Mouse (Mus musculus) left cerebral cortex, adult 11 months (tissue): ENCODE measurements around the gene 1700020A23Rik.

Experiments
- DNase-seq: peaks from one replicate; pipeline ENCODE4 v3.0.0; 2022; ENCODE audit warnings: low spot score

1700020A23Rik gene

DNA sequence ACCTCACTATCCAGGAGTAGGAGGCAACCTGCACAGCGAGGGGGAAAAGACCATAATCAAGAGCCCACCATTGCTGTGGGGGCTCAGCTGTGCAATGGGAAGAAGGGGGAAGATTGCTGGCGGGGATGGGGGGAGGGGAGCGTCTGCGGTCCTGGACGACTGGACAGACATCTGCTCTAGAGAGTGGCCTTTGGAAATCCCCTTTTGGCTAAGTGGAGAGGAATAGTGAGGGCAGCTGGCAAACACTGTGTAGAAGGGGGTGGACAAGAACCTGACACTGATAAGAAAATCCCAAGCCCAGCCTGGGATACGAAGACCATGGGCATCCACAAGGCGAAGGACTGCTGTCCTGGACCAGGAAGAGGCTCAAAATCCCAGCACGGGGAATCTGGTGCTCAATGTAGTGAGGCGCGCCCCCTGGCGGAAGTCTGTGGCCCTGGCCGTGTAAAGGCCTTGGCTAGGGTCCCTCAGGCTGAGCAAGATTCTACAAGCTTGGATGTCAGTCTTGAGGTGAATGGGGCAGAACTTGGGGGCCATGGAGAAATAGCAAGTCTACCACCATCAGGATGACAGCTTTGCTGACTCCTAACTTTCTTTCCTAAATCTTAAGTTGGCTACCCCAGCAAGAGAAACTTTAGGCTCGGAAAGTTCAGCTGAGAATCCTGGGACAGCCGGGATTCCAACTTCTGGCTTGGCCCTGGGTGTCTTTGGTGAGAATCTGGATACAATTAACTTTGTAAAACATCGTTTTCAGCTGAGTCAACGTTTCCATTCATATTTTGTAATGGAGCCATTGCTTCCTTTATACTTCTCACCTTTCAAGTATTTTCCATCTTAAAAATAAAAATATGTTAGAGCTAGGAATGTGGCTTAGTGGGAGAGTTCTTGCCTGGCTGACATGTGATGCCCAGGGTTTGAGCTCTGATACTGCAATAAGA lies 6.8 kb downstream of the 1700020A23Rik start:
- peak; percentile 63 for DNase-seq

DNA sequence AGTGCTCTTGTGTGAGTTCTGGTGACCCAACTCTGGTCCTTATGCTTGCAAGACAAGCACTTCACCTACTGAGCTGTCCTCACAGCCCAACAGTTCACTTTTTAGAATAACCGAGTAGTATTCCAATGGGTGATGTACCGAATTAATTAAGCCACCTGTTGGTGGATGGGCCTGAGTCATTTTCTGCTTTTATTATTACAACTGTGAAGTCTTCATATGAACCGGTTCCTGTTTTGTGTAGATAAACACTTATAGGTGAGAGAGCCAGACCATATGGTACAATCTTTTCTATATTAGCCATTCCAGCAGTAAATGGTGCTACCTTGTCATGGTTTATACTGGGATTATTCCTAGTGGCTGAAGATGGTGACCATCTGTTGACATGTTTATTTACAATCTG lies 7.7 kb downstream of the 1700020A23Rik start:
- DNase-seq: no peak

DNA sequence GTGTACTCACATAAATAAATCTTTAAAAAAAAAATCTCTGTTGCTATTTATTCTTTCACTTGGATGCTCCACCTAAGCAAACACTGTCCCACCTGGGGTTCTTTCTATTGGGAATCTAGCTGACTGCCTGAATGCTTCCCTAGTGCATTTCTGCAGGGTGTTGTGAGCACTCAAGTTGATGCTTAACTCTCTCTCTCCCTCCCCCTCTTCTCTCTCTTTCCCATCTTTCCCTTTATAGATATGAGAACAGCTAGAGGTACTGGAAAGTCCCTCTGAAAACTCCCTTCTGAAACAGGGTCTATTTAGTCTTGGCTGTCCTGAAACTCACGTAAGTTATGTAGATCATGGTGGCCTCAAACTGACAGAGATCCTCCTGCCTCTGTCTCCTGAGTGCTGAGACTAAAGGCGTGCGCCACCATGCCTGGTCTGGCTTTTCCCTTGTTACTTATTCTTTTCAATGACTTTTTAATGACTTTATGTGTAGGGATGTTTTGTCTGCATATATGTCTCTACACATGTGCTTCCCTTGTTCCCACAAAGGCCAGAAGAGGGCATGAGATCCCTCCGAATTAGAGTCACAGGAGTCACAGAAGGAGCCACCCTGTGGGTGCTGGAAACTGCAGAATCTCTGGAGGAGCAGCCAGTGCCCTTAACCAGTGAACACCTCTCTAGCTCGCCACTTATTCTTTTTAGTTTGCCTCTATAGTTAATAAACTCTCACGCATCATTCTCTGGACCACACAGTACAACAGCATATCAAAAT lies 9.2 kb downstream of the 1700020A23Rik start:
- DNase-seq: no peak

DNA sequence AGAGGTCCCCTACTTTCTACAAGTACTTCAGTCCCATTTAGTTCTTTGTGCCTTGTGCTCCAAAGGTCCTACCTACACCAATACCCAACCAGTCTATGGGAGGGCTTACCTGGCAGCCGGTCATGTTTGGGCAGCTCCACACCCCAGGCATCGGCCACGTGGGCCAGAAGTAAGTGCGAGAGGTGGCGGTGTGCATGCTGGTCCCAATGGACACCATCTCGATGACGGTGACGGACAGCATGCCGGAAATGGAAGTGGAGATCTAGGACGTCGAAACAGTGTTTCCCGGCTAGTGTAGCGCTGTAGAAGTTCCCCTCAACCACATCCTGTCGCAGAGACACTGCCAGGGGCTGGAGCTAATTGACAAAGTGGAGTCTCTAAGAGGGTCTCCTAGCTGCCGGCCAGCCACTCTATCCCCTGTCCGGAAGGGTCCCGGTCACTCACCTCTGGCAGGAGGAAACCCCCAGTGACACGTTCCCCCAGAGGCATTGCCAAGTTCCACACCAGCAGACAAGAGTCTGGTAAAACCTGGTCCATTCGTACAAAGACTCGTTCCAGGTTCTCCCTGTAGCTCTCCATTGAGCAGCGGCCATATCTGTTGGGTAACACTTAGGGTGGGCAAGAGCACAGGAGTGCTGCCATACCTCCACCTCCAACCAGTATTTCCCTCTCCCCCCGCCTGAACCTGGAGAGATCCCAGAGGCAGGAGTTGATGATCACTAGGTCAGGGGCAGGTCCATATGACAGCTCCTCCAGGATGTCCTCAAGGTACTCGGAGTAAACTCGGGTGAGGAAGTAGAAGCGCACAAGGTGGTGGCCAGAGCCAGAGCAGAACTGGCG lies 16.9 kb downstream of the 1700020A23Rik start:
- DNase-seq: no peak

DNA sequence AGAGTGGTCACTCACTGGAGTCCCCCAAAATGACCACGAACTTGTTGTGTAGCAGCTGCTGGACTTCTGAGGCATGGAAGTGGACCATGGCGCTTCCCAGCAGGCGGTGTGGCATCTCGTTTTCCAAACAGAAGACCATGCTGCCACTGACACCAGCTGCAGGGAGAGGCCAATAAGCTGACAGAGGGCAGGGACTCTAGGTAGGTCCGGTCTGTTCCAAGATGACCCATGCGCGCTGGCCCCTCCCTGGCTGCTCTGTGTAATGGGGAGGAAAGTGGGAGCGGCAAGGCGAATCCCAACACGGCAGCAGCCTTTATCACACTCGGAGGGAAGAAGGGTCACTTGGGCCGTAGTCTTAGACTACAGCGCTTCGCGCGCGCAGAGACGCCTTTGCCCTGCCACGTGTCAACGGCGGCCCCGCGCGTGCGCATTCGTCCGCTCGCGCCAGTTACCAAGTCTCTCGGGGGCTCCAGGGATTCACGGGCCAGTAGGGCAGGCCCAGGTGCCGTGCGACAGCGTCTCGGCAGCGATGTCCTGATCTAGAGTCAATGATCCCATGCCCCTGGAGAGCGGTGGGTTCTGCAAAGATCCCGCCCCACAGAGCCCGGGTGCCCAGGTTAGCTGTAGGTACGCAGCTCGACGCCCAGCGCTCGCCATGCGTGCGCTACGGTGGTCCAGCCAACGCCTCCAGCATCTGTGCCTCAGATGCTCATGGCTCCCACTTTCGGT lies 18.5 kb downstream of the 1700020A23Rik start:
- DNase-seq: peak; percentile 76

DNA sequence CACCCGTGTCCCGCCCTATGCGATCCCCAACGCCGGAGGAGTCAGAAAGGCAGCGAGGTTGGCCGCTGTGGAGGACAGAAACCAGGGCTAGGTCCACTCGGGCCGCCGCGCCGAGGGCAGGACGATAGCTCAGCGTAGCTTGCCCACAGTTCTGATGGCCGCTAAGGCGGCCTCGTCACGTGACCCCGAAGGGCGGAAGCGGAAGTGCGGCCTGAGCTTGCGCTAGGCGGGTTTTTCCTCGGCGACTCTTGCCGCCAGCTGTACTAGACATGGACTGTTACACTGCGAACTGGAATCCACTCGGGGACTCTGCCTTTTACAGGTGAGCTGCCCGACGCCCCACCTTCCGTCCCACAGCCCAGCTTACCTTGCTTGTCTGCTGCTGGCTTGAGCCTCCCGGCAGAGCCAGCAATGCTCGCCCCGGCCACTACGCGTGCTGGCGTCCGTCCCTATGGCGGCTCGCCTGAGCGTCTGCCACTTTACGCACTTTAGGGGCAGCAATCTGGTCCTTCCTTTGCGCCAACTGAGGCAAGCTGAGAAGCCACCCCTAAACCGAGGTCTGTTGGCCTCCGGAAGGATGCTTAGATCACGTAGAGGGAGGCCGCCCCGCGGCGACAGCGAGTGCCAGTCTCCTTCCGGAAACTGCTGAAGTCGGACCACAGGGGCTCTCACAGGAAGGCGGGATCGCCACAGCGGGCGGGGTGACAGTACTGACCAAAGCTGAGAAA lies 19.2 kb downstream of the 1700020A23Rik start, which contains the start of the genes Vps16 and Pced1a:
Gene Vps16, plus strand, starts transcription at position 214 of the 728 bp plus-strand sequence.
Gene Pced1a, minus strand, starts transcription at position 576 of the 728 bp plus-strand sequence.
- peak; percentile 89 for DNase-seq

DNA sequence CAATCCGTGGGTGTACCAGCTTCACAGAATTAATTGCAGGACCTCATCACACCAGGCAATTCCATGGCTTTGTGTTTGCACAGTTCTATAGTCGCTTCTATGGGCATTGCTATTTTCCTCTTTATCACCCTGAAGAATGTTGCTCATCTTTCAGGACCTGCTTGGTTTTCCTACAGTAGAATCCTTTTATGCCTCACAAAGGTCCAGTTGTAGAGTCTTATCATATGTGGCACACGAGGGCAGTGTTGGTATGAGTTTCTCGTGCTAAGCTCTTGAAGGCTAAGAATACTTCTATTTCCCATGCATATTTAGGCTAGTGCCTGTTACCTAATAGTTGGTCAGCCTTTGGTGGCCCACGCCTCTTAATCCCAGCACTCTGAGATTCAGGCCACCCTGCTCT lies 20.1 kb downstream of the 1700020A23Rik start:
- no peak for DNase-seq

DNA sequence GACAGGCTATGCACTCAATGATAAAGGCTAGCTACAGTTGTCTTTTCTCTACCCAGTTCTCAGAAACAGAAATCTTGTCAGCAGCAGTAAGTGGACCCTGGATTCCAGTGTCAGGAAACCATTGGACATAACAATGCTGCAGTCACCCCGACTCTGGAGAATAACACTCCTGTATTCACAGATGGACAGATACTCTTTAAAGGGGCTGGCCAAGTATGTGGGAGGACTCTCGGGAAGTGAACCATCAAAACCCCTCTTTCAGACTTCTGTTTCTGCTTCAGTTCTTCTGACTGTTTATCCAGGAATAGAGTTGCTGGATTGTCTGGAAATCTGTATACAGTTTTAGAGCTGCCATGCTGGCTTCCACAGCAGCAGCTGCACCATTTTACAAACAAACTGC lies 24.8 kb downstream of the 1700020A23Rik start:
- DNase-seq: no peak

DNA sequence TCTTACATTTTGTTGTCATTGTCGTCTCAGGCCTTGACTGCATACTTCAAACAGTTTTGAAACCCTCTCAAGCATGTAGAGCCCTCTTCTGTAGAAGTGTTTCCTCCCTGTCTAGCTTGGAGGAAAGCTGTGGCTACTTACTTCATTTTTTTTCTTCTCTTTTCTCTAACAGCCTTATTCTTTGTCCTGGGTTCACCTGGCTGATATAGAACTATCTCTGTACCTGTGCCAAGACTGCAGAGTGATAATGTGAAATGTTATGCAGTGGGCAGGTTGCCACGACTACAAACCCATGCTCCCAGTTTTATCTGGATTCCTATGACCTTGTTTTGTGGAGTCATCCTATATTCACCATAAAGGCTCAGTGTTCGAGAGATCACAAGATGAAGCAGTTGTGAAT lies 25.4 kb downstream of the 1700020A23Rik start:
- DNase-seq: no peak

DNA sequence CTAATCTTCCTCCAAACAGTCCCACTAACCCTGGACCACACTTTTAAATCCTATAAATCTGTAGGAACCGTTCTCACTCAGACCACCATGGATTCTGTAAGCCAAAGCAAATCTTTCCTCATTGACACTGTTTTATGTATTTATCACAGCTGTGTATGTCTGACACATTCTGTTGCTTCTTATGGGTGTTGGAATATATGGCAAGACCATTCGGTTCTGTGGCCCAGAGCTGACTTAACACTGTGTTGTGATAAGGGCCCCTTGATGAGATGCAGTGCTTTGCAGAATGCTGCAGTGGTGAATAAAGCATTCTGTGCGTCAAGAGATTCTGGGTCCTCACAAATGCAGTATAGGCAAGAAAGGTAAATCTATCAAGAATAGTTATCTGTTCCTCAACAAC lies 27.1 kb downstream of the 1700020A23Rik start:
- DNase-seq: no peak

DNA sequence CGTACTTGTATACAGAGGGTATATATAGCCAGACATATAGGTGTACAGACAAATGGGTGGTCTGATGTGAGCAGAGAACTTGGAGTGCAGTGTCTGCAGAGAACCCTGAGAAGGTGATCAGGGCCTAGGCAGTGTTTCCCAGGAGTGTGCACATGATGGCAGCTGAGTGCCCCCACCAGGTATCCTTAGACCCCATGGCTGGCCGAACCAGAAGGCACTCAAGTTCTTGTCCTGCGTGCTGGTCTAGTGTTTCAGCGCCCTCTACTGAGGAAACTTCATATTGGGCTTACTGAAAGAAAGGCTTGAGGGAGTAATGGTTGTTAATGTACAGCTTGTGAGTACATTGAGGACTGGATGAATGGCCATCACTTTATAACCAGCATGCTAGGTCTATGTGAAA lies 28.1 kb downstream of the 1700020A23Rik start:
- DNase-seq: no peak

DNA sequence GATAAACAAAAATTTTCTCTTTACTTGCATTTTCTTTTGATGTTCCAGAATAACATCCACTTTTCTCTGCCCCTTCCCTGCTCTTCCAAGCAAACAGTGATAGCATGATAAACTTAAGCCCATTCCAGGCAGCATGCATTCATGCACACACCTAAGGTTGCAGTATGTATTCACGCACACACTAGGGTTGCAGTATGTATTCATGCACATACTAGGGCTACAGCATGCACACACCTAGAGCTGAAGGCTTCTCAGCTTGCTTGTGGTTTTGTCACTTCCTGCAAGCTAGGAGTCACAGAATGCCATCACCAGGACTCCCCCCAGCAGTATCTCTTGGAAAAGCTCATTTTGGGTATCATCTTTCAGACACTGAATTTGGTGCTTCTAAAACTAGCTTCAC lies 31.7 kb downstream of the 1700020A23Rik start:
- DNase-seq: no peak

DNA sequence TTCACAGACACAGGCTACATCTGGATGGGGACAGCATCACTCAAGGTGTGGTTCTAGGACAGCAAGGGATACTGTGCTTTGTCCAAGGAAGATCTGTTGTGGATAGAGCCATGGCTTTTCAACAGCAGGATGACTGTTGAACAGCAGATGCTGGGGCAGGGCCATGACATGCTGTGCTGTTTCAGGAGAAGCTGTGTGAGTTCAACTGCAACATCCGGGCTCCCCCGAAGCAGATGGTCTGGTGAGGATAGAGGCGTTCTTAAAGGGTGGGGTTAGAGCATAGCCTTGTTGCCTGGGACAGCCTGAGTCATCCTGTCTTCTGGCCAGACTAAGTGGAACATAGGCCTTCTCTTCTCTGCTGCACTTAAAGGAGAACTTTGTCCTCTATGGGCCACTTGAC lies 33.8 kb downstream of the 1700020A23Rik start:
- no peak for DNase-seq

DNA sequence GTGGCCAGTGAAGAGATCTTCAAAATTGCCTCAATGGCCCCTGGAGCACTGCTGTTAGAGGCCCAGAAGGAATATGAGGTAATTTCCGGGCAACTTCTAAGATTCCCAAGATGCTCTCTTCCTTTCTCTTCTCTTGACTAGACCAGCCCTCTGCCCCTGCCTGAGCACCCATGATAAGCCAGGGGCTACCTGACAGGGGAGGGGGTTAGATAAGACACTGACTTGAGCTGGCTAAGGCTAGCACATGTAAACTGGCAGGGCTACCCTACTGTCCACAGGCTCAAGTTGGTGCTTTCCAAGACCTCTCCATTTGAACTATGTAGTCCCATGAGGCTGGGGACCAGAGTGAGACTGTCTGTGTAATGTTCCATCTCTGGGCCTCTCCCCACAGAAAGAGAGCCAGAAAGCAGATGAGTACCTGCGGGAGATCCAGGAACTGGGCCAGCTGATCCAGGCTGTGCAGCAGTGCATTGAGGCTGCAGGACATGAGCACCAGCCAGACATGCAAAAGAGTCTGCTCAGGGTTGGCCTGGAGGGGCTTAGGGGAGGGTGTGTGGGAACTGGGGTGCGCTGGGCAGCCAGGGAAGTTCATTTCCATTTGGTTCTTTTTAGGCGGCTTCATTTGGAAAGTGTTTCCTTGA lies 34.9 kb downstream of the 1700020A23Rik start:
- no peak for DNase-seq

DNA sequence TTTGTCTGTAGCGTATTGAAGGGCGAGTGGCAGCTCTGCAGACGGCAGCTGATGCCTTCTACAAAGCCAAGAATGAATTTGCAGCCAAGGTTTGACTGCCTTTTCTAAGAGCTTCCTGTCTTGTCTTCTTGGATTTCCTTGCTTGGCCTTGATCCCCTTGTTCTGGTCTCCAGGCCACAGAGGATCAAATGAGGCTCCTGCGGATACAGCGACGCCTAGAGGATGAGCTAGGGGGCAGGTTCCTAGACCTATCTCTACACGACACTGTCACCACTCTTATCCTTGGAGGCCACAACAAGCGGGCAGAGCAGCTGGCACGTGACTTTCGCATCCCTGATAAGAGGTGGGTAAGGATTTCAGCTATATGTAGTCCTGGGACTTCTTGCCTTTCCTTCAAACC lies 37.1 kb downstream of the 1700020A23Rik start:
- DNase-seq: no peak

DNA sequence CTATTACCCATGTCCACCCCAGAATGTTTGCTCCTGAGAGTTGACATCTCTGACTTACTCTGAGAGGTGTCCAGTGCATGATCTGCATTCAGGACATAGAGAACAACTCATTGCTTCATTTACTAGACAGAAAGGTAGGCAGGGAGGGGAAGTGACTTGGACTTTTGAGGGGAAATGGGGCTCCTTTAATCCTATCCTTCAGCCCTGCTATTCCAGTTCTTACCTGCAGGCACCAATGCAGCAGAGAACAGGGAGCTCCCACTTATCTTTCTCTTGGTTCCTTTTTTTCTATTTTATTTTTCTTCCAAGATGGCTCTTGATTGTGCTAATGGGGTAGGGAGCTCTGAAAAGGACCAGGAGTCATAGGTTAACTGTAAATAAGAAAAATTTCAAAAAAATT lies 43.4 kb downstream of the 1700020A23Rik start:
- DNase-seq: no peak

DNA sequence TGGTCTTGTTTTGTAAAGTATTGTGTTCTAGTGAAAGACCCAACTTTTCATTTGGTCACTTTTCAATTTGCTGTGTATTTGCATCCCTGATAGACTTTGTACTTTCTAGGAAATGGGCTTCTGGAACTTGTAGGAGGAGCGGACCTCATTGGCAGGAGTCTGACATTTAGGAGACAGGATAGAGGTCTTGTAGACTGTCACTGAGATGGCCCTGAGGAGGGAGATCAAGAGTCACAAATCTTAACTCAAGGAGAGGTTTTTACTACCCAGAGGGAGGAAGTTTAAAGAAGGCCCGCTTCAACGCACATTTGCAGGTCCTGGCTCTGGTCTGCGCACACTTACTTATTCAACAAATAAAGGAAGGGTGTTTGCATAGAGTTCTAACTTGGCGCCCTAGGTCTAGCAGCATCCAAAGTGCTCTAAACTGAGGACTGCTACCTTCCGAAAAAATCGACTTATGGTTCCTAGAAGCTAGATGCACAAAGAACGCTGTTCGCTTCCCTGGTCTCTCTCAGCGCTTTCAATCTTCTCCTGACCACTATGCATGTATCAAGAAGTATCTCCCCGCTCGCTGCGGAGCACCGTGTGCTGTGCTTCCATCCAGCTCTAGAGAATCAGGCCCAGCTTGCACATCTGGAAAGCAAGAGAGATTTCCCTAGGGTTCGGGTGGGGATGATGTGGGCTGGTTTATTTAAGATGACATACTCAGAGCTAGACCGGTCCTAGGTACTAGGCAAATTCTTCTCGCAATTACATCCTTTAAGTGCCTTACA lies 44.1 kb downstream of the 1700020A23Rik start:
- no peak for DNase-seq

DNA sequence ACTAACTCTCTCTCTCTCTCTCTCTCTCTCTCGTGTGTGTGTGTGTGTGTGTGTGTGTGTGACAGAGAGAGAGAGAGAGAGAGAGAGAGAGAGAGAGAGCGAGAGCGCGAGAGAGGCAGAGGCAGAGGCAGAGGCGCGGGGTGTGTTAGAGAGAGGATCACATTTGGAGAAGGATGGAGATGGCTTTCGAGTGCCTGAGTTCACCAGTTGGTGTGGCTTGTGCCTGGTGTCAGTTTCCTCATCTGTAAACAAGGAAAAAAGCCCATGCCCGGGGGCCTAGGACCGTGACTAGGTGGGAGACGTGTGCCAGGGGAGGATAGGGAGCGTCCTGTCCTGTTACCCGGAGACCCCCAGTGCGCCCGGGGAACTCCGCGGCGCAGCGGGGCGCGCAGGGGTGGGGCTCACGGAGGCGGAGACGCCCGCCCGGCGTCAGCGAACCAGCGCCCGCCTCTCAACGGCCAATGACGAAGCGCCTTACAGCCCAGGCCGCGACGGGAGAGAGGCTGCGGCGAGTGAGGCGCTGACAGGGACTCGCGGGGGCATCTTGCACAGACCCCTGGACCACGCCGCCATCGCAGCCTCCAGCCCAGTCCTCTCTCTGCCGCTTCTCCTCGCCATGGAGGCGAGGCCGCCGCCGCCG lies 44.9 kb downstream of the 1700020A23Rik start, which contains the start of gene Ptpra:
Gene Ptpra, plus strand, starts transcription at position 485 of the 640 bp plus-strand sequence.
- DNase-seq: peak; percentile 82

DNA sequence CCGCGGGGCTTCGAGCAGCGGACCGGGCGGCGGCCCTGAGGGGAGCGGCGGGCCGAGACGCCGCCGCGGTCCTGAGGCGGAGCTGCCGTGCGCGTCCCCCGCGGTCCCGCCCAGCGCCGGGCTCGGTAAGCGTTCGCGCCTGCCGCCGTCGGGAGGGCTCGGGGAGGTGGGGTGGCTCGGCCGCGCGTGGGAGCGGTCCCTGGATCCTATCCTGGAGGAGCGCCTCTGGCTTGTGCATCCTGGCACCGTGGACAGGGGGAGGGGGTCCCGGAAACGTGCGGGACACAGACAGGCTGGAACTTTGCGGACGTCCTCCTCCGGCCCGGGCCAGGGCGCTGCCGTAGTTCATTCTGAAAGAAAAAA lies 45.4 kb downstream of the 1700020A23Rik start:
- DNase-seq: peak; percentile 57
